Mouse (Mus musculus) cerebellum, adult 2 months (tissue): Measurements from ENCODE around the gene Cacng5. TPM values are rescaled to one million over a fixed set of nuclear protein-coding genes. Genes with fewer than 3 reads are reported as not detected.

ENCODE experiments used
- DNase-seq, 2 experiments: peaks; one replicate each; pipeline ENCODE4 v3.0.0; 2021
- H3K27ac ChIP-seq: fragments of 200-500 bp; 2 replicates; pipeline ENCODE4 v1.5.1; 2012; ENCODE audit warnings: low read length, control low read depth, inconsistent platforms; ENCODE audit not compliant: insufficient read depth
- H3K27me3 ChIP-seq: fragments of 200-500 bp; 2 replicates; pipeline ENCODE4 v1.6.1; 2012; ENCODE audit warnings: inconsistent platforms, mild to moderate bottlenecking, low read length, moderate library complexity; ENCODE audit not compliant: control insufficient read depth, insufficient read depth
- H3K4me1 ChIP-seq: fragments of 200-500 bp; 2 replicates; pipeline ENCODE4 v1.6.1; 2011; ENCODE audit warnings: low read length; ENCODE audit not compliant: control insufficient read depth, insufficient read depth
- H3K4me3 ChIP-seq: fragments of 200-500 bp; replicated peaks from 2 replicates; pipeline ENCODE3; 2011; ENCODE audit warnings: mild to moderate bottlenecking, low read depth, low read length, control low read depth; ENCODE audit not compliant: insufficient read depth
- CTCF ChIP-seq: fragments of 200-500 bp; IDR thresholded peaks from 2 replicates; pipeline ENCODE4 v1.5.1; 2011; ENCODE audit warnings: low read depth, mild to moderate bottlenecking, control low read depth, low read length, moderate library complexity, borderline replicate concordance; ENCODE audit not compliant: insufficient read depth
- POLR2A ChIP-seq: fragments of 200-500 bp; IDR thresholded peaks from 2 replicates; pipeline ENCODE4 v1.6.1; 2011; ENCODE audit warnings: low read length, control low read depth, borderline replicate concordance; ENCODE audit not compliant: insufficient read depth
- WGBS: fragments of 180-500 bp; shearing (Covaris S2); methylation state at CpG from one replicate; pipeline ENCODE4 v1.1.7; 2018; 5-methylcytosine and 5-hydroxymethylcytosine counted together
- polyA plus RNA-seq: library from polyadenylated mRNA; depleted of rRNA; stranded (reverse); fragments of >200 nt; gene quantifications from 2 replicates; pipeline ENCODE4 v1.2.3, GENCODE M21; 2012

Gene Cacng5
- polyA plus RNA-seq, 1 experiment: 25.7 TPM

DNA sequence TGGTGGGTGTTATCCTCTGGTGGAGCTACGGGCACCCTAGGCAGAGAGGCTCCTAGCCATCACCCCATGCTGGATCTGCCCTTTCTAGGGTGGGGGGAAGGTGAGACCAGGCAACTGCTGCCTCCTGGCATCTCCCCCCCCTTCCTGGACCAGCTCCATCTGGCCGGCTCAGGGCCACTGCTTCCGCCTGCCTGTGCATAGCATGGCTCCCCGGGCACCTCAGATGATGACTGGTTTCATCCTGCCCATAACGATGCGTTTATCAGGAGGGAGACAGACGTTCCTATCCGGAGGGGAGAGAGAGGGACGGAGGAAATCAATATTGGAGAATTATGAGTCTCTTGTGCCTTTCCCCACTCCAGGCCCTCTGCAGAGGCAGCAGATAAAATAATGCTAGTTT, 9.5 kb downstream of the Cacng5 start:
- peak in 1 of 2 experiments; percentile 17 for DNase-seq
- H3K4me3 ChIP-seq: no peak overlapping the region
- whole genome bisulfite sequencing: 18% methylated on average over 9 of the region's 9 CpGs

DNA sequence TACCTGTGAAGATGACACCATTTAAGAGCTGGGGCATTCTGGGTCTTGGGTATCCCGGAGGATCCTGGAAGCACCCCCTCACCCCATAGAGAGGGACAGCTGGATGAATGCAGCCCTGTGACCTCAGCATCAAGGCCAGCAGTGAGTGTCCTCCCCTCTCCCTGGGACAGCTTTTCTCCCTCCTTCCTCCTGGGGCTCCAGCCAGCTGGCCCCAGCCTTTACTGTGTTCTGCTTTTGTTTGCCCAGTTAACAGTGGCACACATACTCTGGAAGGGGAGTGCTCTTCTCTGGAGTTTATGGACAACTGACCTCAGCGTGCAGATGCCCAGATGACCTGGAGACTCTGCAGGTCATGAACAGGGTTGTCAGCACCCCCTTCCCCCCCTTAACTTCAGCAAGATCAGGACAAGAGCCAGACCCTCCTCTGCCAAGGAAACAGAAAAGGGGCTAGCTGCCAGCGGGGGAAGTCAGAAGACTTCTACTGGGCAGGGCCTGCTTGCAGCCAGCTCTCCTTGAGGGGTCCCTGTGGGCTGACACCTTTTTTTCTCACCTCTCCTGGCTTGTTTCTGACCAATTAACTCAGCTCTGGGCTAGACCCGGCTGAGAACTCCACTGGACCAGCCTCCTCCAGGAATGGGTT, 10.8 kb downstream of the Cacng5 start:
- Histone ChIP-seq H3K27ac (no peak overlapping the region), H3K4me3 (no peak overlapping the region), H3K27me3 (no peaks in the 10 kb centered on the region), H3K4me1 (peaks cover 14% of the 10 kb centered on the region)
- DNase-seq: peak; percentile 19 to 38
- 23% methylated on average over 4 of the region's 4 CpGs for WGBS
- TF ChIP-seq POLR2A: no peak
- no peak for TF ChIP-seq CTCF

More for the DNA sequence above, 9.5 kb downstream of the Cacng5 start:
- Histone ChIP-seq H3K27ac (no peak overlapping the region), H3K4me1 (peaks cover 14% of the 10 kb centered on the region), H3K27me3 (no peaks in the 10 kb centered on the region)
- TF ChIP-seq CTCF (no peak), POLR2A (no peak)

DNA sequence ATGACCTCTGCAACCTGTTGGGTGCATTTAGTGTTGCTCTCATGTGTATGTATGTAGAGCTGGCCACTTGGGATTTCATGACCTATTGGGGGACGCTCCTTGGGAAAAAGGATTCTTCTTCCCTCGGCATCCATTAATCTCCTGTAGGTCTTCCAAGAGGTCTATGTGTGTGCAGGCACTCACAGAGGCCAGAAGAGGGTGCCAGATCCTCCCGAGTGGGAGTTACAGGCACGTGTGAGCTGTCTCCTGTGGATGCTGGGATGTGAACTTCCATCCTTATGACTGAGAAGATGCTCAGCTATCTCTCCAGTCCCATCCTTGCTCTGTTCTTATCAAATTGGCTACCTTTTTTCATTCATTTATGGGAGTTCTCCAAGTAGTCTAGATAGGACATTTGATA, 14.4 kb downstream of the Cacng5 start:
- peaks cover 7% of the 10 kb centered on the region for H3K4me1 ChIP-seq
- no peak for TF ChIP-seq CTCF
- no peak for TF ChIP-seq POLR2A
- H3K27ac ChIP-seq: no peak overlapping the region
- no peak for DNase-seq
- no peaks in the 10 kb centered on the region for H3K27me3 ChIP-seq
- no peak overlapping the region for H3K4me3 ChIP-seq
- WGBS: 38% methylated on average over 4 of the region's 4 CpGs

DNA sequence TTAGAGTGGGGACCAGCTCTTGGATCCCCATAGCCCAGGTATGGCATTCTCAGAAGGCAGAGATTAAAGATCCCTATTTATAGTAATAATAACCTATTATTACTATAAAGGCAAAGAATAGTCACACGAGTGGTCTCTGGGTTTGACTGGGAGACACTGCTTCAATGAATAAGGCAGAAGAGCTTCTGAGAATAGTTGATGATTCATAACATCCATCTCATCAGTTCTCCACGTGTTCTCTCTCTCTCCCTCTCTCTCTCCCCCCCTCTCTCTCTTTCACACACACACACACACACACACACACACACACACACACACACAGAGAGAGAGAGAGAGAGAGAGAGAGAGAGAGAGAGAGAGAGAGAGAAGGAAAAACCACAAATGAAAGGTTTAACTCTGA, 16.2 kb downstream of the Cacng5 start:
- Histone ChIP-seq H3K4me3 (no peak overlapping the region), H3K27me3 (no peaks in the 10 kb centered on the region), H3K27ac (no peak overlapping the region), H3K4me1 (no peaks in the 10 kb centered on the region)
- no peak for TF ChIP-seq POLR2A
- no peak for TF ChIP-seq CTCF
- no peak for DNase-seq
- 64% methylated on average over 2 of the region's 2 CpGs for WGBS

DNA sequence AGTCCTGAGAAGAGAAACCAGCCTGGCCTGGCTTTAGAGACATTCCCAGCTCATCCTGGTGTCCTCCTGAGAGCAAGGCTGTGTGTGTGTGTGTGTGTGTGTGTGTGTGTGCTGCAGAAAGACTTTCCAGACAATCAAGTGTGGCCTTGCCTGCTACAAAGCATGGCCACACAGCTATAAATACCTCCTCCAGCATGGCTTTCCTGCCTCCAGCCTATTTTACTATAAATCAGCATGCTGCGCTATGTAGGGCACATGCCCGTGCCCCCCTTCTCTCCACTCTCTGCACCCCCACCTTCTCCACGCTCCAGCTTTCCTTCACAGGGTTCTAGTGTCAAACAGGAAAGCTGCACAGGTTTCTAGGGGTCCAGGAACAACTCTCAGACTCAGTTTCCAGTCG, 19.2 kb downstream of the Cacng5 start:
- TF ChIP-seq CTCF (no peak), POLR2A (no peak)
- 81% methylated on average over 4 of the region's 4 CpGs for WGBS
- H3K4me1 ChIP-seq: no peaks in the 10 kb centered on the region
- no peak overlapping the region for H3K27ac ChIP-seq
- DNase-seq: no peak
- H3K27me3 ChIP-seq: no peaks in the 10 kb centered on the region
- H3K4me3 ChIP-seq: no peak overlapping the region

DNA sequence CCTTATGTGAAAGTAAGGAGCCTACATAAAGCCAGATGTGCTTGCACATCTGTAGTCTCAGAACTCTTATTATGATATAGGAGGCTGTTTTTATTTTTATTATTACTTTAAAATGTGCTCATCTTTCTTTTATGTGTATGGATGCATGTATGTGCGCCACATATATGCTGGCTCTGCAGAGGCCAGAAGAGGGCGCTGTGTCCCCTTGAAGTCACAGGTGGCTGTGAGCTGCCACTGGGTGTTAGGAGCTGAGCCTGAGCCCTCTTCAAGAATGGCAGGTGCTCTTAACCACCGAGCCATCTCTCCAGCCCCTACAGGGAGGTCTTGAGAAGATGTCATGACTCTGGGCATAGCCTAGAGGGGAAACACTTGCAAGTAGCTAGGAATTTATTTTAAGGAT, 23.5 kb downstream of the Cacng5 start:
- no peak overlapping the region for H3K27ac ChIP-seq
- DNase-seq: no peak
- no peaks in the 10 kb centered on the region for H3K4me1 ChIP-seq
- TF ChIP-seq CTCF: no peak
- no peak for TF ChIP-seq POLR2A
- no peak overlapping the region for H3K4me3 ChIP-seq
- 86% methylated on average over 3 of the region's 3 CpGs for WGBS
- H3K27me3 ChIP-seq: no peaks in the 10 kb centered on the region

DNA sequence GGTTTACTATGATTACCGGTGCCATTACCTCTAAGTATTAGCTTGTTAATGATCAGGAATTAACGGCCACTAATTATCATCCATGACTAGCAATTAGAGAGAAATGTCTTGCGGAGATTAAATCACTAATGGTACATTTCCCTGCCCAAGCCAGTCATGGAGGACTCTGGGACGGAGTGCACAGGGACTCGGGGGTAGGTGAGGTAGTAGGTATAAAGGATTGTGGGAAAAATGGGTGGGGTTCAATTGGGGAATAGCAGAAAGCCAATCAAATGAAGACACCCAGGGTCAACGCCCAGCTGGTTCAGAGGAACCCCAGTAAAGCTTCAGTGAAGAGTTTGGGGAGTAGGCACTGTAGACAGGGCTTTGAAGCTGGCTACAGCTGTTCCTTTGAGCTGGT, 27.5 kb downstream of the Cacng5 start:
- no peak overlapping the region for H3K4me3 ChIP-seq
- no peaks in the 10 kb centered on the region for H3K4me1 ChIP-seq
- no peak overlapping the region for H3K27ac ChIP-seq
- 86% methylated on average over 6 of the region's 6 CpGs for WGBS
- TF ChIP-seq POLR2A (no peak), CTCF (no peak)
- no peaks in the 10 kb centered on the region for H3K27me3 ChIP-seq
- DNase-seq: no peak

DNA sequence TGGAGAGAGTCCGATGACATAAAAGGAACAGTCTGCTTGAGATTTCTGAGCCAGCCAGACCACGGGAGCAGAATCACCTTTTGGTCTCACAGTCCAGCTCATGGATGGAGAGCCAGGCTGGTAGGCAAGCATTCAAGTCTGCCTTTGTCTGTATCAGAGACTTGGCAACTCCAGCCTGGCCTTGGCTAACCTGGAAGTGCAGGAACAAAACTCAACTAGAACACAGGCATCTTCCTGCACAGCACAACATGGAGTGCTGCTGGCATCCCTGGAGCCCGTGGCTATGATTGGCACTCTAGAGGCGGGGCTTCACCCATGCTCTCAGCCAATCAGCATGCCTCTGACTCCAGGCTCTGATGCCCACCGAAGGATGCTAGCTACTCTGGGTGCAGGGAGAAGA, 38.0 kb downstream of the Cacng5 start:
- Histone ChIP-seq H3K4me1 (peaks cover 5% of the 10 kb centered on the region; the same call in 1 of the 2 replicates), H3K27me3 (no peaks in the 10 kb centered on the region), H3K27ac (no peak overlapping the region), H3K4me3 (no peak overlapping the region)
- no peak for TF ChIP-seq POLR2A
- no peak for TF ChIP-seq CTCF
- DNase-seq: peak; percentile 17 to 37
- 24% methylated on average over 5 of the region's 5 CpGs for WGBS
